Mouse (Mus musculus): ENCODE data around the gene Mtcl1.
"Not testable (repeated sequence)": the region's sequence is repeated elsewhere in the genome, so short reads cannot be mapped to it uniquely, and the experiment has no call there.

Gene Mtcl1

GRCm38 (mm10) chr17:66448421-66449405, 837 bp downstream of the Mtcl1 start:
- no peak for DNase-seq (ENCODE audit: low spot score in 2 of 2)

- no peak for DNase-seq (ENCODE audit: low spot score in 2 of 2)
Observed at GRCm38 (mm10) chr17:66447978-66448377, 1.6 kb downstream of the Mtcl1 start.

- no peak for DNase-seq (ENCODE audit: low spot score in 2 of 2)
Observed at GRCm38 (mm10) chr17:66447007-66447312, 2.6 kb downstream of the Mtcl1 start.

- DNase-seq (ENCODE audit: low spot score in 2 of 2), result no peak
Observed at GRCm38 (mm10) chr17:66446196-66447006, 3.1 kb downstream of the Mtcl1 start.

- no peak for DNase-seq (ENCODE audit: low spot score in 2 of 2)
Observed at GRCm38 (mm10) chr17:66444059-66444700, 5.4 kb downstream of the Mtcl1 start.

GRCm38 (mm10) chr17:66439888-66440287, 9.7 kb downstream of the Mtcl1 start:
- DNase-seq (ENCODE audit: low spot score in 2 of 2), result no peak

- DNase-seq (ENCODE audit: low spot score in 2 of 2), result no peak
Observed at GRCm38 (mm10) chr17:66439051-66439753, 10.3 kb downstream of the Mtcl1 start.

- no peak for DNase-seq (ENCODE audit: low spot score in 2 of 2)
Observed at GRCm38 (mm10) chr17:66438137-66438536, 11.4 kb downstream of the Mtcl1 start.

GRCm38 (mm10) chr17:66436811-66437210, 12.7 kb downstream of the Mtcl1 start:
- no peak for DNase-seq (ENCODE audit: low spot score in 2 of 2)

- no peak for DNase-seq (ENCODE audit: low spot score in 2 of 2)
Observed at GRCm38 (mm10) chr17:66435982-66436381, 13.6 kb downstream of the Mtcl1 start.

GRCm38 (mm10) chr17:66435007-66435406, 14.5 kb downstream of the Mtcl1 start:
- DNase-seq (ENCODE audit: low spot score in 2 of 2), result no peak

GRCm38 (mm10) chr17:66434566-66434965, 15.0 kb downstream of the Mtcl1 start:
- no peak for DNase-seq (ENCODE audit: low spot score in 2 of 2)

GRCm38 (mm10) chr17:66424601-66425000, 24.9 kb downstream of the Mtcl1 start:
- DNase-seq (ENCODE audit: low spot score in 2 of 2), result not testable (repeated sequence)

GRCm38 (mm10) chr17:66419421-66419820, 30.1 kb downstream of the Mtcl1 start:
- no peak for DNase-seq (ENCODE audit: low spot score in 2 of 2)

GRCm38 (mm10) chr17:66417748-66418147, 31.8 kb downstream of the Mtcl1 start:
- no peak for DNase-seq (ENCODE audit: low spot score in 2 of 2)

- DNase-seq (ENCODE audit: low spot score in 2 of 2), result no peak
Observed at GRCm38 (mm10) chr17:66417329-66417728, 32.2 kb downstream of the Mtcl1 start.

- DNase-seq (ENCODE audit: low spot score in 2 of 2), result no peak
Observed at GRCm38 (mm10) chr17:66416841-66417313, 32.7 kb downstream of the Mtcl1 start.

- DNase-seq (ENCODE audit: low spot score in 2 of 2), result no peak
Observed at GRCm38 (mm10) chr17:66416436-66416835, 33.1 kb downstream of the Mtcl1 start.

- DNase-seq (ENCODE audit: low spot score in 2 of 2), result no peak
Observed at GRCm38 (mm10) chr17:66414331-66414730, 35.2 kb downstream of the Mtcl1 start.

GRCm38 (mm10) chr17:66412155-66412970, 37.2 kb downstream of the Mtcl1 start:
- DNase-seq (ENCODE audit: low spot score in 2 of 2), result no peak
